Mouse (Mus musculus) stomach, postnatal 0 days (tissue): ENCODE measurements around the gene Nup210l.

Source experiments
- CTCF ChIP-seq: IDR thresholded peaks from 2 replicates; pipeline ENCODE4 v1.5.1; 2016; ENCODE audit warnings: antibody characterized with exemption, low read depth, mild to moderate bottlenecking, moderate library complexity
- EP300 ChIP-seq: optimal IDR thresholded peaks from 2 replicates; pipeline ENCODE3; 2016; ENCODE audit warnings: antibody characterized with exemption

DNA sequence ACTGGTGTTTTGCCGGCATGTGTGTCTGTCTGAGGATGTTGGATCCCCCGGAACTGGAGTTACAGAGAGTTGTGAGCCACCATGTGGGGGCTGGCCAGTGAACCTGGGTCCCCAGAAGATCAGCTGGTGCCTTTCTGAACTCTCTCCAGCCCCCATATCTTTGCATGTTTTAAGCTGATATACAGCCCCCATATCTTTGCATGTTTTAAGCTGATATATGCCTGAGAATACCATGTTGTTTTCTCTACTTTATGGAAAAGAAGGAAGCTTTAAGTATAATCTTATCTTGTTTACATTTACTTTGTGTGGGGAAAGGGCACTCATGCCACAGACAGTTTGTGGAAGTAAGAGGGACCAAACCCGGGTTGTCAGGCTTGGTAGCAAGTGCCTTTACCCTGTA is 75.6 kb downstream of the Nup210l start:
- TF ChIP-seq EP300: no peak
- no peak for TF ChIP-seq CTCF
